Mouse (Mus musculus) forebrain, embryonic 11.5 days (tissue): Measurements from ENCODE around the gene Map3k7. TPM values are rescaled to one million over a fixed set of nuclear protein-coding genes. Genes with fewer than 3 reads are reported as not detected.
A peak's percentile ranks its signal among the peaks of the same experiment; 100 is the strongest.

ENCODE experiments used
- ATAC-seq: fragments of 200-750 bp; cut with Nextera tagmentation; replicated peaks from 2 replicates; pipeline ENCODE4 v1.8.0; 2017; ENCODE audit warnings: moderate TSS enrichment; ENCODE audit not compliant: low FRiP score
- DNase-seq: peaks from one replicate; pipeline ENCODE4 v3.0.0-alpha.2; 2017; ENCODE audit warnings: low spot score
- H3K27ac ChIP-seq: fragments of 300-500 bp; sonication (generic); 2 replicates; pipeline ENCODE4 v1.5.1; 2014; ENCODE audit warnings: low read depth, low read length
- H3K27me3 ChIP-seq: fragments of 300-500 bp; sonication (generic); 2 replicates; pipeline ENCODE4 v1.6.1; 2014; ENCODE audit warnings: mild to moderate bottlenecking, low read length, mixed read lengths; ENCODE audit not compliant: control insufficient read depth, insufficient read depth
- H3K36me3 ChIP-seq: fragments of 300-500 bp; sonication (generic); 2 replicates; pipeline ENCODE4 v1.6.1; 2014; ENCODE audit warnings: mild to moderate bottlenecking, low read length, moderate library complexity, mixed read lengths; ENCODE audit not compliant: control insufficient read depth, insufficient read depth
- H3K4me1 ChIP-seq: fragments of 300-500 bp; sonication (generic); replicated peaks from 2 replicates; pipeline ENCODE4 v1.6.1; 2014; ENCODE audit warnings: low read length, mixed read lengths; ENCODE audit not compliant: control insufficient read depth, insufficient read depth
- H3K4me2 ChIP-seq: fragments of 300-500 bp; sonication (generic); 2 replicates; pipeline ENCODE4 v1.6.1; 2014; ENCODE audit warnings: low read depth, mild to moderate bottlenecking, low read length, moderate library complexity, mixed read lengths; ENCODE audit not compliant: severe bottlenecking
- H3K4me3 ChIP-seq: fragments of 300-500 bp; sonication (generic); 2 replicates; pipeline ENCODE4 v1.5.1; 2014; ENCODE audit warnings: low read depth, low read length
- H3K9ac ChIP-seq: fragments of 300-500 bp; sonication (generic); 2 replicates; pipeline ENCODE4 v1.6.1; 2014; ENCODE audit warnings: low read length
- H3K9me3 ChIP-seq: fragments of 300-500 bp; sonication (generic); 2 replicates; pipeline ENCODE4 v1.6.1; 2016; ENCODE audit warnings: low read length, mixed read lengths; ENCODE audit not compliant: control insufficient read depth
- WGBS: fragments of 180-500 bp; shearing (Covaris S2); extraction: QIAGEN DNeasy Blood & Tissue Kit; methylation state at CpG from one replicate; pipeline ENCODE4 v1.1.7; 2014; 5-methylcytosine and 5-hydroxymethylcytosine counted together
- polyA plus RNA-seq: library from polyadenylated mRNA; unstranded; fragments of >200 nt; fragmentation: Nextera tagmentation; extraction: Ambion mirVana; gene quantifications from 2 replicates; pipeline ENCODE4 v1.2.1, GENCODE M21; 2014

Map3k7 gene
- polyA plus RNA-seq, 1 experiment from 2014 or later = 50.0 TPM

- H3K36me3 ChIP-seq = no peaks in the 10 kb centered on the region
- peaks cover 8% of the 10 kb centered on the region for H3K4me1 ChIP-seq
- no peaks in the 10 kb centered on the region for H3K9me3 ChIP-seq
- no peak for DNase-seq
- WGBS = 6% methylated on average over 8 of the region's 8 CpGs
- no peak overlapping the region for H3K9ac ChIP-seq
- ATAC-seq = no peak
- H3K4me2 ChIP-seq = peak overlapping the region; percentile 93; the same call in 1 of the 2 replicates
- H3K27ac ChIP-seq = no peak overlapping the region
- H3K27me3 ChIP-seq = no peaks in the 10 kb centered on the region
- no peak overlapping the region for H3K4me3 ChIP-seq
These were observed 27.5 kb upstream of the Map3k7 start for GRCm38 (mm10) chr4:31936358-31936757.

GRCm38 (mm10) chr4:31936911-31937375 lies 27.0 kb upstream of the Map3k7 start:
- H3K4me3 ChIP-seq = peak overlapping the region; percentile 44
- peak overlapping the region; percentile 71 for H3K9ac ChIP-seq
- H3K27ac ChIP-seq = no peak overlapping the region; the same call in 1 of the 2 replicates
- H3K4me2 ChIP-seq = peak overlapping the region; percentile 93
- peaks cover 8% of the 10 kb centered on the region for H3K4me1 ChIP-seq
- DNase-seq (no peak), ATAC-seq (peak; percentile 39)
- H3K36me3 ChIP-seq = no peaks in the 10 kb centered on the region
- H3K9me3 ChIP-seq = no peaks in the 10 kb centered on the region
- 2% methylated on average over 15 of the region's 15 CpGs for WGBS
- no peaks in the 10 kb centered on the region for H3K27me3 ChIP-seq

- Histone ChIP-seq H3K4me2 (peak overlapping the region; percentile 93), H3K4me1 (peaks cover 8% of the 10 kb centered on the region), H3K27ac (peak overlapping the region; percentile 37; the same call in 1 of the 2 replicates), H3K27me3 (no peaks in the 10 kb centered on the region), H3K4me3 (peak overlapping the region; percentile 44), H3K9ac (peak overlapping the region; percentile 71), H3K36me3 (no peaks in the 10 kb centered on the region), H3K9me3 (no peaks in the 10 kb centered on the region)
- WGBS = 2% methylated on average over 36 of the region's 36 CpGs
- peak; percentile 64 for ATAC-seq
- DNase-seq = peak; percentile 75
These were observed 26.3 kb upstream of the Map3k7 start for GRCm38 (mm10) chr4:31937376-31938281.

- WGBS = 28% methylated on average over 9 of the region's 9 CpGs
- no peak overlapping the region for H3K4me2 ChIP-seq
These were observed 25.3 kb upstream of the Map3k7 start for GRCm38 (mm10) chr4:31938416-31939106.

GRCm38 (mm10) chr4:31941616-31942015 lies 22.3 kb upstream of the Map3k7 start:
- ATAC-seq = no peak
- no peak overlapping the region for H3K9ac ChIP-seq
- peaks cover 7% of the 10 kb centered on the region for H3K4me1 ChIP-seq
- no peak overlapping the region for H3K27ac ChIP-seq
- no peak overlapping the region for H3K4me2 ChIP-seq
- H3K4me3 ChIP-seq = no peak overlapping the region
- no peaks in the 10 kb centered on the region for H3K9me3 ChIP-seq
- no peaks in the 10 kb centered on the region for H3K27me3 ChIP-seq
- 71% methylated on average over 4 of the region's 4 CpGs for WGBS
- no peak for DNase-seq
- no peaks in the 10 kb centered on the region for H3K36me3 ChIP-seq

More at GRCm38 (mm10) chr4:31938416-31939106, 25.3 kb upstream of the Map3k7 start:
- H3K36me3 ChIP-seq = no peaks in the 10 kb centered on the region
- ATAC-seq (peak; percentile 26; the same call in 1 of the 2 replicates), DNase-seq (no peak)
- H3K4me3 ChIP-seq = no peak overlapping the region
- H3K9me3 ChIP-seq = no peaks in the 10 kb centered on the region
- no peak overlapping the region for H3K9ac ChIP-seq
- H3K27me3 ChIP-seq = no peaks in the 10 kb centered on the region
- no peak overlapping the region for H3K27ac ChIP-seq
- peaks cover 8% of the 10 kb centered on the region for H3K4me1 ChIP-seq

GRCm38 (mm10) chr4:31943045-31943444 lies 20.9 kb upstream of the Map3k7 start:
- no peak overlapping the region for H3K27ac ChIP-seq
- no peak for ATAC-seq
- 90% methylated on average over 2 of the region's 2 CpGs for WGBS
- H3K4me2 ChIP-seq = no peak overlapping the region
- H3K9me3 ChIP-seq = no peaks in the 10 kb centered on the region
- H3K27me3 ChIP-seq = no peaks in the 10 kb centered on the region
- H3K36me3 ChIP-seq = no peaks in the 10 kb centered on the region
- H3K4me3 ChIP-seq = no peak overlapping the region
- no peak overlapping the region for H3K9ac ChIP-seq
- no peaks in the 10 kb centered on the region for H3K4me1 ChIP-seq
- no peak for DNase-seq

GRCm38 (mm10) chr4:31964194-31964875 lies 438 bp downstream of the Map3k7 start:
- Histone ChIP-seq H3K4me2 (peak overlapping the region; percentile 84), H3K9ac (peak overlapping the region; percentile 85), H3K4me3 (peak overlapping the region; percentile 62), H3K4me1 (0 out of 2 replicates have a peak, but pooled peaks cover 4% of the 10 kb centered on the region), H3K36me3 (no peaks in the 10 kb centered on the region), H3K27me3 (no peaks in the 10 kb centered on the region), H3K27ac (peak overlapping the region; percentile 96), H3K9me3 (no peaks in the 10 kb centered on the region)
- no peak for DNase-seq
- no peak; the same call in none of the 2 replicates for ATAC-seq
- under 1% methylated on average over 44 of the region's 47 CpGs for WGBS

GRCm38 (mm10) chr4:31965208-31965607 lies 1.3 kb downstream of the Map3k7 start:
- Histone ChIP-seq H3K4me1 (0 out of 2 replicates have a peak, but pooled peaks cover 4% of the 10 kb centered on the region), H3K27me3 (no peaks in the 10 kb centered on the region), H3K4me2 (peak overlapping the region; percentile 84; the same call in 1 of the 2 replicates), H3K9ac (0 out of 2 replicates have a peak overlapping the region, but pooled peaks have one; percentile 29), H3K9me3 (no peaks in the 10 kb centered on the region), H3K27ac (no peak overlapping the region), H3K4me3 (peak overlapping the region; percentile 62), H3K36me3 (no peaks in the 10 kb centered on the region)
- no peak for DNase-seq
- 57% methylated on average over 2 of the region's 2 CpGs for WGBS
- no peak for ATAC-seq
